Mouse (Mus musculus) large intestine, adult 2 months (tissue): ENCODE measurements at regions not wholly inside any gene's neighbourhood (a gene's known extent, or its start where the extent isn't known, plus 50 kb on each side); places are given as distances from the start of the nearest gene placed in this dataset.
"Not testable (repeated sequence)": the region's sequence is repeated elsewhere in the genome, so short reads cannot be mapped to it uniquely, and the experiment has no call there.

ENCODE experiments used
- DNase-seq: peaks from one replicate; pipeline ENCODE4 v3.0.0-alpha.2; 2012; ENCODE audit warnings: low read depth, low spot score
- WGBS: fragments of 180-500 bp; shearing (Covaris S2); methylation state at CpG from one replicate; pipeline ENCODE4 v1.1.7; 2018; 5-methylcytosine and 5-hydroxymethylcytosine counted together

DNA sequence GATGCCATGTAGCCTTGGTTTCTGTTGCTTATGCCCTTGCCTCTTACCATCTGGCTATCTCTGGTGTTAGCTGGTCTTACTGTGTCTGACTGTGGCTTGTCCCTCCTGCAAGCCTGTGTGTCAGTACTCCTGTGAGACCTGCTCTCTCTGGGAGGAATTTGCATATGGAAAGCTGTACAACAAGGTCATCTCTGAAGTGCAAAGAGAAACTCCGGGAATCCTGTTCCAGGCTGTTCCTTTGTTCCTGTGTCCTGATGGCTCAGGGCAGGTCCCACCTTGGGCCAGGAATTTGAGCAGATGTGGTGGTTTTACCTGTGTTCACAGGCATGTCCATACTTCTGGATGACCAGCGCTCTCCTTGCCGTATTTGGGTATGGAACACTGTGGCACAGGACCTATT lies 218.6 kb upstream of the Nsun6 start:
- WGBS = 89% methylated on average over 3 of the region's 3 CpGs

DNA sequence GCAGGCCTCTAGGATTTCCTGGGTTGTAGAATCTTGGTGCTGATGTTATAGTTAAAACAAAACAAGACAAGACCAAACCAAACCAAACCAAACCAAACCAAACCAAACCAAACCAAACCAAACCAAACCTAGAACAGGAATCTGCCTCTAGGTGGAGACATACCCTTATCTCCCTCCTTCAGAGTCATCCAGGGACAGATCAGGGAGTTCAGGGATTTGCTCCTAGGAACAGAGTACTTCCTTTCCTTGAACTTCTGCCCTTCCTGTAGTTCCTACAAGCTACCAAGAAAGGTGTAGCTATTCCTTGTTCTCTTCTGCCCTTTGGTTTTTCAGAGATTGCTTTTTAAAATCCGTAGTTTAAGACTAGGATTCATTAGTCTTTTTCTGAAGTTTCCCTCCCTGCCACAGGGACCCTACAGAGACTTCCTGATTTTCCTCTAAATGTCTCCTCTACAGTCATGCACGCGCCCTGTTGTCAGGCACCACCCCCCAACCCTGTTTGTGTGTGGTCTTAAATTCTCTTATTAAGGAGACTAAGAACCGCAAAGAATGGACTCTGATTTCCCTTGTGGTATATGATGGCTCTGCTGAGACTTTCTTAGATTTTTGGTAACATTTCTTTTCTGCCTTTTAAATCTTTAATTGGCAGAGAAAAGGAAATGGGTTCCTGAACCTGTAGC lies 205.8 kb upstream of the Nsun6 start:
- WGBS = 36% methylated on average over 4 of the region's 4 CpGs

More for the DNA sequence above, 218.6 kb upstream of the Nsun6 start:
- no peak for DNase-seq

GRCm38 (mm10) chr2:15242276-15242675 lies 187.4 kb upstream of the Nsun6 start:
- 93% methylated on average over 1 of the region's 1 CpGs for WGBS
- DNase-seq = not testable (repeated sequence)

More for the DNA sequence above, 205.8 kb upstream of the Nsun6 start:
- DNase-seq = no peak

DNA sequence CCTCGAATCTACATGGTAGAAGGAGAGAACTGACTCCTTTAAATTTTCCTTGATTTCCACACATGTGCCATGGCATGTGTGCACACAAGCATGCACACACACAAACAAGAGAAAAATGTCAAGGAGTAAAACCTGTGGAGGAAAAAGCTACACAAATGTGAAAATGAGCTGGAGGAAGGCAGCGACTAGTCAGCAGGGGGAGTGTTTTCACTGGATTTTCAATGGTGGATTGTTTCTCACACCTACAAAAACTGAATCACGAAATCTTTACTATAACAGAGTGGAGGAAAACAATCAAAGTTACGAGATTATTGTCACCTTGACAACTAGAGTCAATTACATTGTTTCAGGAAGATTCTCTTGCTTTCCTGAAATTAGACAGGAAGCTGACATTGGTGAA lies 167.0 kb upstream of the Nsun6 start:
- no peak for DNase-seq
- WGBS = 35% methylated on average over 4 of the region's 4 CpGs

DNA sequence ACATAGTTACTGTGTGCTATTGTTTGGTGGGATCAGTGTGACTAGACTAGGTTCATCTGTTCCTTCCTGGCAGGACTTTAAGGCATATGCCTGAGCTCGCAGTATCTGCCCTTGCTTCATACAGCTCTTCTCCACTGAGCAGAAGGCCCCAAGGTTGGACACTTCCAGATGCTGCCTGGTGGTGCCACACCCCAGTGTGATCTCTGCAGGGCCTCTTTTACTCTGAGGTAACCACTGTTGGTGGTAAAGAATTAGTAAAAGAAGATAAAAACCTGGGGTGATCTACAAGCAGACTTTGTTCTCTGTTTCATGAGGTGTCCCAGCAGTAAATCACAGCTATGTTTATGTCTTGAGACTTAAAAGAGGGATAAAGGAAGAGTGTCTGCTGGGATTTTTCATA lies 133.2 kb upstream of the Nsun6 start:
- no peak for DNase-seq
- whole genome bisulfite sequencing = 50% methylated on average over 1 of the region's 1 CpGs

DNA sequence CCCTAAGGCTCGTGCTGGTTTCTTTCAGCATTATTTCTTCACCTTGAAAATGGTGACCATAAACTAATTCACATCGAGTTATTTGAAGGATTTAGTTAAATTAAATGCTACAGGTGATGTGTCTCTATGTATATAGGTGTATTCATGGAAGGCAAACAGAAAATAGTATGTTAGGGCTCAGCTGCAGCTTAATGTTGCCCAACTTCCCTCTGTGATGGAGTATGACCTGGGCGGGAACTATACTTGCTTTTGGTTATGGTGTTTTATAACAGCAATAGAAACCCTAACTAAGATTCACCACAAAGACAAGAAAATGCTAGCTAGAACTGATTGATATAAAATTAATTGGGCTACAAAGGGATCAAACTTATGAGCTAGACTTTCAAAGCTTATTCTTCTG lies 126.1 kb upstream of the Nsun6 start:
- DNase-seq = peak; percentile 1
- WGBS = 39% methylated on average over 3 of the region's 3 CpGs

DNA sequence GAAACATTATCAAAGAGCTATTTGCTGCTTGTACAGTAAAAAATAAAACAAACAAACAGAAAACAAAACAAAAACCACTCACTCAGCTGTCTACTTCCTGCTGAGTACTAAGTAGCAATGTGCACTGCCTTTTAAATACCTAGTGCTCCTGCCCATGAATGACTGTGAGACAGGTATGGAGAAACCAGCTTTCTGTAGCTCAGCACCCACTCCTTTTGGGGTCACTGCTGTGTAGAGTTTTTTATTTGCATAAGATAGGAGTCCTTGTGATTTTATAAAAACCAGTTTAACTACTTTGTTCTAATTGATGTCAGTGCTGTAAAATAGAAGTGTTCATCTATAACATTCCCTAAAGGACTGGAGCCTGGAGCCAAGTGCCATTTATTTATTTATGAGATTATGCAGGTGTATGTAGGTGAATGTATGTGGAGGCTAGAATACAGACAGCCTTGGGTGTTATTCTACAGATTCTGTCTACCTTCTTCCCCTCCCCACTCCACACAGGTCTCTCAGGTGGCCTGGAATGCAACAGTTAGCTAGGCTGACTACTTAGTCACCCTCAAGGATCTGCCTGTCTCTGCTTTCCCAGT lies 111.7 kb upstream of the Nsun6 start:
- no peak for DNase-seq

DNA sequence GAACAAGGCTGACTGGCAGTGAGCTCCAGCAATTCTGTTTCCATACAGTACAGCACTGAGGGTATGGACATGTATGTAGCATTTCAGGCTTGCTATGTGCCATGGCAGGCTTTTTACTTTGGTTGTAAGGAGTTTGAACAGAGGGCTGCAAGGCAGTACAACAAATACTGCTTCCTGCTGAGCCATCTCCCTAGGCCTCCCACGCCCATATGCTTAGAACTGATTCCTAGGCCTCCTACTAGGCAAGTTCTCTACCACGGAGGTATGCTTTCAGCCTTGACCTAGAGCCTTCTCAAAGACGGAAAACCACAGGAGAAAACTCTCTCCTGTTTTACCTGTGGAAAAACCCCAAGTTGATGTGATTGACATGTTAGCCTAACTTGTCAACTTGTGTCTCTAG lies 111.0 kb upstream of the Nsun6 start:
- no peak for DNase-seq
- 51% methylated on average over 3 of the region's 3 CpGs for WGBS

DNA sequence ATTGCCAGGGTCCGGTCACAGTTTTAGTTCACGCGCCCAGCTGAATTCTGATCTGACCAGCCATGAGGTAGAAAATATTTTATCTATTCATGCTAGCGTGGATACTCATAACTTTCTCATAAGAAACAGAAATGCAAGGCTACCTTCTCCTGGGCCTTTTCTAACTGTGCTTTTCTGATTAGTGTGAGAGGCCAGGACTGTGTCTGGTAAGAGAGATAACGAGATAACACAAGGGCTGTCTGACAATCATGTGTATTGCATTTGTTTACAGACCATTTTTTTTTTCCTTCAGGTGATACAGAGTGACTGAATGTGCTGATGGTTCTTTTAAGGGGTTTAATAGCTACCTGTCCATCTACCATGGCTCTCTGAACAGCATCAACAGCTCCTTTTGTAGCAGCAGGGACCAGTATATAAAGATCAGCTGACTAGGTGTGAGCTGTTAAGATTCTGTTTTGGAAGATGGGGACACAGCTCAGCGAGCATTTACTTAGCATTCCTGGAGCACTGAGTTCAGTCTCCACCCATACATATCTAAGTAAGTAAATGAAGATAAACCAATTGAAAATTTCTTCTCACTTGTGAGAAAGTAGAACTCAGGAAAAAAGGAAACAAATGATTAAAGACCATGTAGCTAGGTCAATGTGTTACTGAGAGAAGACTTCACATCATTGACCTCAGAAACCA lies 109.0 kb upstream of the Nsun6 start:
- 87% methylated on average over 6 of the region's 6 CpGs for WGBS
- DNase-seq = no peak

DNA sequence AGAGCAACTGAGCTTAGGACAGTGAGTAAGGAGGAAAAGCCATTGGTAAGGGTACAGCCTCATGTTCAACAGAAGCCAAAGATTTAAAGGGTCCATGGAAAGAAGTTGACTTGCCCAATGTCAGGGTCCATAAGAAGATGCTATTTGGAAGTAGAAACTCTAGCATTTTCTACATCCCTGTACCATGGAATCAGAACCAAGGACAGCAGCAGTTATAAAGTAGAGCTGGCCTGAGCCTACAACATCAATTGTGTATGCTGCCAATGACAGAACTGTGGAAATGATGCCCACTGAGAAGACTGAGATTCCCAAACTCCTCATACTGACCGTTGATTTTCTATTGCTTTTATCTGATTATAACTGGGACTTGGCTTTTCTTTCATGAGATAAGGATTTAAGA lies 107.0 kb upstream of the Nsun6 start:
- WGBS = 88% methylated on average over 1 of the region's 1 CpGs
- no peak for DNase-seq

DNA sequence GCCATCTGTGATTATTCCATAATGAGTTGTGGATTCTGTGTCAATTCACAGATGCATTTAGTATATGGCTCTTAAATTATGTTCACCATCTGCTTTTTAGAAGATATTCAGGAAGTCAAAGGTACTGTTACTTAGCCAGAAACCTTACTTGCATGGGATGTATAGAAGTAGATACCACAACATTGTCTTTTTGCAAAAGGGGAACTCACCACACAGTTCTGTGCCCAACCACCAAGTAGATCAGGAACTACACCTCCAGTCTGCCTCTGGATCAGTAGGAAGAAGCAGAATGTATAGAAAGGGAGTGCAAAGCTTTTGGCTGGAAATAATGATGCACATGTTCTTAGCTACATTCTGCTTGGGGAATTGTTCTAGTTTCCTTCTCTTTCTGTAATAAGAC lies 102.8 kb upstream of the Nsun6 start:
- no peak for DNase-seq

- 38% methylated on average over 1 of the region's 1 CpGs for WGBS
- DNase-seq = no peak
Observed at GRCm38 (mm10) chr2:15150823-15151222, 96.0 kb upstream of the Nsun6 start.

DNA sequence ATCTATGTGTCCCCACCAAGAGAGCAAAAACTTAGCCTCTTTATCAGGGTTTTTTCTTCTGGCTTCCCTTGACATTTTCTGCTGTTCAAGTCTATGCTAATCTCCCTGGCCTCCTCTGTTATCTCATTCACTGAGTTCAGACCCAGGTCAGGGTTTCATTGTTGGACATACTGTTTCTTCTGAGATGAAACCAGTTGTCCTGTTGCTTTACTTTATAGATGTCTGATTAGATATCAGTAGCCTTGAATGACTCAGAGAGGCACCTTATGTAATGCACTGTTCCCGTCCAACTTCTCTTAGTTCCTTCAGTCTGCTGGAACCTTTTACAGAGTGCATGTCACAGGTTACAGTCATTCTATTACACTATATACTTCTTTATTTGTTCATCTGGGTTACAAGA lies 93.5 kb upstream of the Nsun6 start:
- no peak for DNase-seq
- WGBS = 49% methylated on average over 1 of the region's 1 CpGs

GRCm38 (mm10) chr2:15146986-15147385 lies 92.1 kb upstream of the Nsun6 start:
- DNase-seq = no peak

- DNase-seq = no peak
- 24% methylated on average over 1 of the region's 1 CpGs for WGBS
Observed at GRCm38 (mm10) chr2:15146414-15146813, 91.5 kb upstream of the Nsun6 start.

GRCm38 (mm10) chr2:15144781-15145180 lies 89.9 kb upstream of the Nsun6 start:
- no peak for DNase-seq
- WGBS = 96% methylated on average over 2 of the region's 2 CpGs

DNA sequence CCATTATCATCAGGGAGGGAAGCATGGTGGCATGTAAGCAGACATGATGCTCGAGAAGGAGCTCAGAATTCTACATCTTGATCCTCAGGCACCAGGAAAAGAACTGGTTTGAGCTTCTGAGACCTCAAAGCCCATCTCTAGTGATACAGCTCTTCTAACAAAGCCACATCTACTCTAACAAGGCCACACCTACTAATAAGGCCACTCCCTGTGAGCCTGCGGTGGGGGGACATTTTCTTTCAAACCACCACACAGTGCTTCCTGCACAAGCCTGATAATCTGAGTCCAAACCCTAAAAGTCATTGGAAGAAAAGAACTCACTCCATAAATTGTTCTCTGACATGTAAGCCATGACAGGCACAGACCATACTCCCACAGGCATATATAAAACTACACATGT lies 85.0 kb upstream of the Nsun6 start:
- WGBS = 71% methylated on average over 2 of the region's 2 CpGs
- DNase-seq = no peak
